Mouse (Mus musculus): ENCODE results near the gene Setd6.

DNA sequence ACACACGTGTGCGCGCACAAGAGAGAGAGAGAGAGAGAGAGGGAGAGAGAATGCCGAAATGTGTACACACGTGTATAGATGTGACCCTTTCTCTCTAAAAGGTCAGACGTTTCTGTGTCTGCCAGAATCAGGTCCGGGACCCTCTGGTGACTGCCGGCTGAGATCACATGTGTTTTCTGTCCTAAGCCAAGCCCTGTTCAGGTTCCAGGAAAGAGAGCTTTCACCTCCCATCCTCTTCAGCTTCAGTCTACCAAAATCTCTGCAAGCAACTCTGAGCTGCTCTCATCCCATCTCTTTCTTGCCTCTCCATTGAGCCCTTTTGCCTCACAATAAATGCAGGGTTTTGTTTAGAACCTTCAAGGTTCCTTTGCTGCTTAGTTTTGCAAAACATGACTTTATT lies 19.0 kb upstream of the Setd6 start:
- TF ChIP-seq MYOG (IDR thresholded peaks at IDR 0.05; ENCODE audit: control insufficient read depth in 1 of 3, insufficient read depth in 1 of 3, insufficient read length in 2 of 3, low read depth in 2 of 3) (no peak), POLR2A (IDR thresholded peaks at IDR 0.05; ENCODE audit: insufficient read length, low read depth) (no peak), USF1 (IDR thresholded peaks at IDR 0.05; ENCODE audit: low read depth) (no peak), MYOD1 (IDR thresholded peaks at IDR 0.05; ENCODE audit: control insufficient read depth in 1 of 3, insufficient read length in 2 of 3, low read depth in 2 of 3) (no peak), SRF (IDR thresholded peaks at IDR 0.05; ENCODE audit: control insufficient read depth, insufficient read length, low read depth) (no peak), TCF12 (IDR thresholded peaks at IDR 0.05; ENCODE audit: insufficient read depth, poor library complexity, severe bottlenecking) (no peak), E2F4 (IDR thresholded peaks at IDR 0.05; ENCODE audit: insufficient read depth) (no peak), MAX (IDR thresholded peaks at IDR 0.05; ENCODE audit: low read depth) (no peak)

Data from myocyte (in vitro differentiated cells).